Mouse (Mus musculus): ENCODE data around the gene Fam183b. TPM values are rescaled to one million over a fixed set of nuclear protein-coding genes. Genes with fewer than 3 reads are reported as not detected.

Gene Fam183b
- polyA plus RNA-seq, 1 experiment, result not detected

DNA sequence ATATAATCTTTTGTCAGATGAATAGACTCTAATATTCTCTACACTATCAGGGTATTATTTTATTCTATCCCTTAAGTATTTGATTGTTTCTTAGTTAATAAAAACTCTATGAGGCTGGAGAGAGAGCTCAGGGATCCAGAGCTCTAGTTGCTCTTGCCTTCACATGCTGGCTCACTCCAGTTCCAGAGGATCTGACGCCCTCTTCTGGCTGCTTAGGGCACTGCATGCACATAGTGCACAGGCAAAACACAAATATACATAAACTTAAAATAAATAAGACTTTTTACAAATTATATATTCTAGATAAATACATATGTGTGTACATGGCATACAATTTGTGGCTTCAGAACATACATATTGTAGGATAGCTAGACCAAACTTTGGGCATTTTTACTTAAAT is 10.2 kb upstream of the Fam183b start:
- Histone ChIP-seq H3K36me3 (ENCODE audit: control insufficient read depth) (no peaks in the 10 kb centered on the region), H3K4me1 (ENCODE audit: control insufficient read depth) (no peaks in the 10 kb centered on the region), H3K27me3 (ENCODE audit: control insufficient read depth) (no peaks in the 10 kb centered on the region), H3K9me3 (ENCODE audit: control insufficient read depth, low read length) (no peaks in the 10 kb centered on the region), H3K4me3 (replicated peaks) (no peak overlapping the region)
- TF ChIP-seq GATA1 (IDR thresholded peaks at IDR 0.05; ENCODE audit: low read length) (no peak), TAL1 (IDR thresholded peaks at IDR 0.05; ENCODE audit: low read length) (no peak)

DNA sequence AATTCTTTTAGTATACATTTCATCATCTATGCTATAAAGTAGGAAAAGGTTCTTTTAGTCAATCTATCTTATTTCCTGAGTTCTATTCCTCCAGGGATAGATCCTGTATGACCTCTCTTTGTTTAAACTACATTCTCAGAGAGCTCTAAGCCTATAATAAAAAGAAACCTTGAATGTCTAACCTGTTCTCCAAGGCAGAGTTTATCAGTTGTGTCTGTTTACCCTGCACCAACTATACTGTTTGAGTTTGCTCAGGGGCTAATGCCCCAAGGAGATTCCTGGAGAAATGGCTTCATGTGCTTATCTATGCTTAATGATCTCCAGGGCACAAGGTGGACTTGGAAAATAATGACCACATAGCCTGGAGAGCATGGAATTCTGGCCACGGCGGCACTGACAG is 2.6 kb upstream of the Fam183b start:
- peaks cover 7% of the 10 kb centered on the region for H3K4me1 ChIP-seq (ENCODE audit: control insufficient read depth)
- no peaks in the 10 kb centered on the region for H3K9me3 ChIP-seq (ENCODE audit: control insufficient read depth, low read length)
- H3K4me3 ChIP-seq (replicated peaks), result no peak overlapping the region
- TF ChIP-seq GATA1 (IDR thresholded peaks at IDR 0.05; ENCODE audit: low read length) (no peak), TAL1 (IDR thresholded peaks at IDR 0.05; ENCODE audit: low read length) (no peak)
- H3K36me3 ChIP-seq (ENCODE audit: control insufficient read depth), result no peaks in the 10 kb centered on the region
- no peaks in the 10 kb centered on the region for H3K27me3 ChIP-seq (ENCODE audit: control insufficient read depth)

DNA sequence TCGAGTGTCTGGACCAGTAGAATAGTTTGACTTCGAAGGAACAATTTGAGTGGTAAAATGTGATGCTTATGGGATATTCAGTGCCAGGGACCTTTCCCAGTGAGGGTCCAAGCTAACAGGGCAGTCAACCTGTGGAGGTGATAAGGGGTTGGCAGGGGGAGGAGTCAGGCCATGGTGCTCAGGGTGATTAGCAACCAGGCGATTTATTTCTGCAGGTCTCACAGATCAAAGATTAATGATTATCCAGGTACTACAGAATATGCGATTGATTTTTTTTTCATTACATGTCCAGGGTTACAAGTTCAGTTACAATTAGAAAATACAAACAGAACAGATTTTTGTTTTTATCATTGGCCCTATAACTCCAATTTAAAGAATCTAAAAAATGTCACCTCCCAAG is 2.1 kb upstream of the Fam183b start:
- Histone ChIP-seq H3K36me3 (ENCODE audit: control insufficient read depth) (no peaks in the 10 kb centered on the region), H3K27me3 (ENCODE audit: control insufficient read depth) (no peaks in the 10 kb centered on the region), H3K9me3 (ENCODE audit: control insufficient read depth, low read length) (no peaks in the 10 kb centered on the region), H3K4me3 (replicated peaks) (no peak overlapping the region), H3K4me1 (ENCODE audit: control insufficient read depth) (peaks cover 7% of the 10 kb centered on the region)
- TF ChIP-seq GATA1 (IDR thresholded peaks at IDR 0.05; ENCODE audit: low read length) (no peak), TAL1 (IDR thresholded peaks at IDR 0.05; ENCODE audit: low read length) (no peak)

DNA sequence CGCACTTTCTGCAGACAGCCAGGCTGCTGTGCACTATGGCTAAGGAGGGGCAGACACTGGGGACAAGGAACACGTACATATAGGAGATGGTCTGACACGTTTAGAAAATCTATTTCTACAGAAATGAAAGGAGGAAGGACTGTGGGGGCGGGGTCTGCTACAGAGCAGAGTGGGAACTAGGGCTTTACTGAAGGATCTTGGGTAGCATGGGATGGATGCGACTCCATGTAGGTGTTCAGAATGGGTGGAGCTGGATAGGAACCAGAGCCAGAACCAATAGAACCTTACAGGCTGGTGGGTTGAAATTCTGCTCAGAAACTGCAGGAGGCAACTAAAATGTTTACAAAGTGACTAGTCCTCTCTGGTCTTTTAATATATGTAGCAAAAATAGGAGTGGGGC is 2.0 kb downstream of the Fam183b start:
- H3K4me1 ChIP-seq (ENCODE audit: control insufficient read depth), result peaks cover 2% of the 10 kb centered on the region
- TF ChIP-seq TAL1 (IDR thresholded peaks at IDR 0.05; ENCODE audit: low read length), result no peak
- TF ChIP-seq GATA1 (IDR thresholded peaks at IDR 0.05; ENCODE audit: low read length), result no peak
- no peaks in the 10 kb centered on the region for H3K9me3 ChIP-seq (ENCODE audit: control insufficient read depth, low read length)
- no peak overlapping the region for H3K4me3 ChIP-seq (replicated peaks)
- H3K27me3 ChIP-seq (ENCODE audit: control insufficient read depth), result no peaks in the 10 kb centered on the region
- no peaks in the 10 kb centered on the region for H3K36me3 ChIP-seq (ENCODE audit: control insufficient read depth)

DNA sequence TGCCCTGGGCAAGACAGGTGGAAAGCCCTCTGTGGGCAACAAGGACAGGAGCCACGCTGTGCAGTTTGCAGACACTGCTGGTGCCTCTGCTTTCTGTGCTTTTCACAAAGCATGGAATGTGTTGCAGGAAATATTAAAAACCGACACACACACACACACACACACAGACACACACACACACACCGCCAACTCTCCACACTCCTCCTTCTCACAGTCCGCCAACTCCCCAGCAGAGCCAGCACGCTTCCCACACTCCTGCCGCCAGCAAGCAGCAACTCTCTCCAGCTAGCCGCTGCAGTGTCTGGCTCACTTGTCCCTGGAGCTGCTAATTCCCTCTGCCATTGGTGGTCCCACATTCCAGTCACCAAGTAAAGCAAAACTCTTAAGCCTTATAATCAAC is 4.9 kb downstream of the Fam183b start:
- Histone ChIP-seq H3K4me1 (ENCODE audit: control insufficient read depth) (no peaks in the 10 kb centered on the region), H3K9me3 (ENCODE audit: control insufficient read depth, low read length) (no peaks in the 10 kb centered on the region), H3K36me3 (ENCODE audit: control insufficient read depth) (no peaks in the 10 kb centered on the region), H3K27me3 (ENCODE audit: control insufficient read depth) (no peaks in the 10 kb centered on the region), H3K4me3 (replicated peaks) (no peak overlapping the region)
- no peak for TF ChIP-seq GATA1 (IDR thresholded peaks at IDR 0.05; ENCODE audit: low read length)
- no peak for TF ChIP-seq TAL1 (IDR thresholded peaks at IDR 0.05; ENCODE audit: low read length)

DNA sequence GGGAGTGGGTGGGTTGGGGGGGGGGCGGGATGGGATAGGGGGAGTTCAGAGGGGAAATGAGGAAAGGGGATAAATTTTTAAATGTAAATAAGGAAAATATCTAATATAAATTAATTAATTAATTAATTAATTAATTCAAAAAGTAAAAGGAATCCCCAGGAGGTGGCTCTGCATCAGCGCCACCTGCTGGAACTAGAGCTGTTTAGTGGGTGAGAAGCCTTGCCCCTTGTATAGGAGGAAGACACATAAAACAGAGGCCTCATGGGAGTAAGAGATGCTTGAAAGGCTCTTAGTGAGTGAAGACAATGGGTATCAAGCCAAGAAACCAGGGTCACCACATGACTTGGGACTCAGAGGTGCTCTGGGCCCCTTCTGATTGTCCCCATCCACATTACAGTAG is 5.9 kb downstream of the Fam183b start:
- Histone ChIP-seq H3K27me3 (ENCODE audit: control insufficient read depth) (no peaks in the 10 kb centered on the region), H3K4me3 (replicated peaks) (no peak overlapping the region), H3K4me1 (ENCODE audit: control insufficient read depth) (no peaks in the 10 kb centered on the region; the same call in 1 of the 2 replicates), H3K9me3 (ENCODE audit: control insufficient read depth, low read length) (no peaks in the 10 kb centered on the region), H3K36me3 (ENCODE audit: control insufficient read depth) (no peaks in the 10 kb centered on the region)
- TF ChIP-seq TAL1 (IDR thresholded peaks at IDR 0.05; ENCODE audit: low read length), result no peak
- no peak for TF ChIP-seq GATA1 (IDR thresholded peaks at IDR 0.05; ENCODE audit: low read length)

DNA sequence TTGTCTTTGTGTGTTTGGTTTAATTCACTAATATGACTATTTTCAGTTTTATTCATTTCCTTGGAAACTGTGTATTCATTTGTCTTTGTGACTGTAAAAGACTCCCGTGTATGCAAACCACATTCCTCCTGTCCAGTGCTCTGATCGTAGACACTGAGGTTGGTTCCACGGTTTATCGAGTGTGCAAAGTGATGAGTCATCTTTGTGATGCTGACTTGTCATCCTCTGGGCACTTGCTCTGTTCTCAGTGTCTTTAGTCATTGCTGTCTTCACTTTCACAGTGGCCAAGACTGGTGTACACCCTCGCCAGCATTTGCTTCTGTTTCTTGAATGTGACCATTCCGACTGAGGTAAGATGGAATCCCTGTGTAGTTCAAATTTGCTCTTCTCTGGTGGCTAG is 11.1 kb downstream of the Fam183b start:
- no peaks in the 10 kb centered on the region for H3K27me3 ChIP-seq (ENCODE audit: control insufficient read depth)
- H3K4me1 ChIP-seq (ENCODE audit: control insufficient read depth), result peaks cover 3% of the 10 kb centered on the region
- no peak overlapping the region for H3K4me3 ChIP-seq (replicated peaks)
- H3K9me3 ChIP-seq (ENCODE audit: control insufficient read depth, low read length), result no peaks in the 10 kb centered on the region
- no peaks in the 10 kb centered on the region for H3K36me3 ChIP-seq (ENCODE audit: control insufficient read depth)
- TF ChIP-seq TAL1 (IDR thresholded peaks at IDR 0.05; ENCODE audit: low read length), result no peak
- TF ChIP-seq GATA1 (IDR thresholded peaks at IDR 0.05; ENCODE audit: low read length), result no peak

DNA sequence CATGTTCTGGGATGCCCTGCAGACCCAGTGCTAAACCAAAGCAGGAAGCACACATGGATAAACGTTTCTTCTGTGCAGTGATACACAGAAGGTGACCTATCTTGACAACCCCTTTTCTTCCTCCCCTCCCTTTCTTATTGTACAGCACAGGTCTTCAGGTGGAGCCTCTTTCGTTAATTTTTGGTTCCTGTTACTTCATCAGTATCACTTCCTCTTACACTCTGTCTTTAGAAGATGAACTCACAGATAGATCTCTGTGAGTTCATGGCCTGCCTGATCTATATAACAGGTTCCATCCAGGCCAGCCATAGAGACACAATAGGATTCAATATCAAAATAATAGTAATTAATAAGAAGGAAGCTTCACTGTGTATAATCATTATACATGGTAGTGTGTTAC is 11.7 kb downstream of the Fam183b start:
- no peaks in the 10 kb centered on the region for H3K27me3 ChIP-seq (ENCODE audit: control insufficient read depth)
- no peaks in the 10 kb centered on the region for H3K36me3 ChIP-seq (ENCODE audit: control insufficient read depth)
- H3K4me3 ChIP-seq (replicated peaks), result no peak overlapping the region
- H3K4me1 ChIP-seq (ENCODE audit: control insufficient read depth), result peaks cover 3% of the 10 kb centered on the region
- TF ChIP-seq TAL1 (IDR thresholded peaks at IDR 0.05; ENCODE audit: low read length) (no peak), GATA1 (IDR thresholded peaks at IDR 0.05; ENCODE audit: low read length) (no peak)
- H3K9me3 ChIP-seq (ENCODE audit: control insufficient read depth, low read length), result no peaks in the 10 kb centered on the region

DNA sequence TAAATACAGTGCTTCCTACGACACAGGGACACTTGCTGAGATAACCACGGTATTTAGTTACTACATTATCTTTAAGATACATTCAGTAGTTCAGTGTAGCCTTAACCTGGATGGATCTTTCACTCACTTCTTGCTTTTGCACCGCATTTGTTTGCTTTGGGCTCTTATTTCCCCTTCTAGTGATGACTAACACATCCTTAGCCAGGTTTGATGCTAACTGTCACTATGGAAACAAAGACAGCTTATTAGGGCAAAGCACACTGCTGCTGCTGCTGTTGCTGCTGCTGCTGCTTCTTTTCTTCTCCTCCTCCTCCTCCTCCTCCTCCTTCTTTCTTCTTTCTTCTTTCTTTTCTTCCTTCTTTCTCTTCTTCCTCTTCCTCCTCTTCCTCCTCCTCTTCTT is 12.2 kb downstream of the Fam183b start:
- TF ChIP-seq GATA1 (IDR thresholded peaks at IDR 0.05; ENCODE audit: low read length), result no peak
- TF ChIP-seq TAL1 (IDR thresholded peaks at IDR 0.05; ENCODE audit: low read length), result no peak
- no peaks in the 10 kb centered on the region for H3K36me3 ChIP-seq (ENCODE audit: control insufficient read depth)
- H3K27me3 ChIP-seq (ENCODE audit: control insufficient read depth), result no peaks in the 10 kb centered on the region
- H3K9me3 ChIP-seq (ENCODE audit: control insufficient read depth, low read length), result no peaks in the 10 kb centered on the region
- peaks cover 3% of the 10 kb centered on the region for H3K4me1 ChIP-seq (ENCODE audit: control insufficient read depth)
- no peak overlapping the region for H3K4me3 ChIP-seq (replicated peaks)

DNA sequence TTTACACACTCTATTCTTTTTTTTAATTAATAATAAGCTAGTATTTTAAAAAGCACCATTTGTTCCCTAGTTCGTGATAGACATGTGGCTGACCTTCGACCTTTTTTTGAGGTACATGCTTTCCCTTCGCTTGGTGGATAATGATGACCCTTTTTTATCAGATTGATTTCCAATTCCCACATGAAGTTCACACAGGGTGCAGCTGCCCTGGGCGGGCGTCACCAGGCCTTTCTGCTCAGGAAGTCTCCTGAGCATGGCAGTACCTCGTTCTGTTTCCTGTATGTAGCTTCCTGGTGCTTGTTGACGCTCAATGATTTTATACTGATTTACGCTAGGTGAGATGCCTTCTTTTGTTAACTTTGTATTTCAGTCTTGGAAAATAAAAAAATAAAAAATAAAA is 13.4 kb downstream of the Fam183b start:
- Histone ChIP-seq H3K4me3 (replicated peaks) (no peak overlapping the region), H3K36me3 (ENCODE audit: control insufficient read depth) (no peaks in the 10 kb centered on the region), H3K27me3 (ENCODE audit: control insufficient read depth) (no peaks in the 10 kb centered on the region), H3K4me1 (ENCODE audit: control insufficient read depth) (peaks cover 3% of the 10 kb centered on the region), H3K9me3 (ENCODE audit: control insufficient read depth, low read length) (no peaks in the 10 kb centered on the region)
- no peak for TF ChIP-seq TAL1 (IDR thresholded peaks at IDR 0.05; ENCODE audit: low read length)
- TF ChIP-seq GATA1 (IDR thresholded peaks at IDR 0.05; ENCODE audit: low read length), result no peak

All from erythroblast, embryonic 14.5 days (primary cell).